Mouse (Mus musculus): Measurements from ENCODE around the gene Gm11492.

DNA sequence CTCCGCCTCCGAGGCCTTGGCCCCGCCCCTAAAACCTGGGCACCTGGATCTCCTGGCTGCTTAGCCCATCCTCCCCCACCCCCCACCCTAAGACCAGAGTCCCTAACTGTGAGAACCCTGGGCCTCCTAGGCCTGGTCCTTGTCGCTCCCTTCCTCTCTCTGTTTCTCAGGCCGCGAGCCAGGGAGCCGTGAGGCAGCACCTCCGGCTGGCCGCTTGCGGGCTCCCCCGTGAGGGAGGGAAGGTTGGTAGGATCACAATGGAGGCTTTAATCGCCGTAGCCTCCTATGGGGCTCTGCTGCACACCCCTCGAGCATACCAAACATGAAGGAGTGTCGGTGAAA is 25.9 kb downstream of the Gm11492 start:
- TF ChIP-seq CTCF (IDR thresholded peaks at IDR 0.05; ENCODE audit: extremely low read depth, insufficient read length, insufficient replicate concordance, low read depth, low read length) (no peak; the same call in 1 of the 2 replicates), POLR2A (IDR thresholded peaks at IDR 0.05; ENCODE audit: low read depth, low read length) (no peak; the same call in 1 of the 2 replicates)

Measured in small intestine, adult 2 months (tissue).